Mouse (Mus musculus): ENCODE measurements at regions not wholly inside any gene's neighbourhood (a gene's known extent, or its start where the extent isn't known, plus 50 kb on each side); places are given as distances from the start of the nearest gene placed in this dataset.

DNA sequence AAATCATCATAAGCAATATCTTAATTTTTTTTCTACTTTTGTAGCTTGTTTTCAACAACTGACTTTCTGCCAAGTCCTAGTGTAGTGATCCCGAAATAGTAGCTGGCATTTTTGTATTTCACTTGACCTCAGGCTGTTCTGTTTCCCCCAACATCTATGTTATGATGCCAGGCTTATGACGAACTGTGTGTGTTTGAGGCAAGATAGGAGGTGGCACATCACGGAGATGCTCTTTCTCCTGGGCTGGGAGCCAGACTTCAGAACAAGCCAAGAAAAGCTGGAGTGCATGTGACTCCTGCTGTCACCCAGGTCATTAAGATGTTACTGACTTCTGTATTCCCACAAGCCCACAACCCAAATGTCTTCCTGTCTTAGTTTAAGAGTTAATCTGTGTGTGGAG is 208.7 kb downstream of the Chrm2 start:
- ATAC-seq (ENCODE audit: insufficient read depth) (peak; percentile 65; the same call in 1 of the 2 replicates), DNase-seq (peak; percentile 71)
- H3K4me2 ChIP-seq, result no peak overlapping the region
- H3K4me1 ChIP-seq (ENCODE audit: insufficient read depth), result no peaks in the 10 kb centered on the region
- no peaks in the 10 kb centered on the region for H3K36me3 ChIP-seq (ENCODE audit: insufficient read depth)
- H3K4me3 ChIP-seq (ENCODE audit: low read depth, low read length), result no peak overlapping the region
- no peak for TF ChIP-seq CTCF (IDR thresholded peaks at IDR 0.05; ENCODE audit: low read depth)
- whole genome bisulfite sequencing, result 39% methylated on average over 3 of the region's 3 CpGs
- no peaks in the 10 kb centered on the region for H3K27me3 ChIP-seq (ENCODE audit: insufficient read depth, low read length)
- no peak overlapping the region for H3K9ac ChIP-seq
- no peak overlapping the region for H3K27ac ChIP-seq (ENCODE audit: low read depth)
- H3K9me3 ChIP-seq (ENCODE audit: low read depth, low read length), result no peaks in the 10 kb centered on the region

DNA sequence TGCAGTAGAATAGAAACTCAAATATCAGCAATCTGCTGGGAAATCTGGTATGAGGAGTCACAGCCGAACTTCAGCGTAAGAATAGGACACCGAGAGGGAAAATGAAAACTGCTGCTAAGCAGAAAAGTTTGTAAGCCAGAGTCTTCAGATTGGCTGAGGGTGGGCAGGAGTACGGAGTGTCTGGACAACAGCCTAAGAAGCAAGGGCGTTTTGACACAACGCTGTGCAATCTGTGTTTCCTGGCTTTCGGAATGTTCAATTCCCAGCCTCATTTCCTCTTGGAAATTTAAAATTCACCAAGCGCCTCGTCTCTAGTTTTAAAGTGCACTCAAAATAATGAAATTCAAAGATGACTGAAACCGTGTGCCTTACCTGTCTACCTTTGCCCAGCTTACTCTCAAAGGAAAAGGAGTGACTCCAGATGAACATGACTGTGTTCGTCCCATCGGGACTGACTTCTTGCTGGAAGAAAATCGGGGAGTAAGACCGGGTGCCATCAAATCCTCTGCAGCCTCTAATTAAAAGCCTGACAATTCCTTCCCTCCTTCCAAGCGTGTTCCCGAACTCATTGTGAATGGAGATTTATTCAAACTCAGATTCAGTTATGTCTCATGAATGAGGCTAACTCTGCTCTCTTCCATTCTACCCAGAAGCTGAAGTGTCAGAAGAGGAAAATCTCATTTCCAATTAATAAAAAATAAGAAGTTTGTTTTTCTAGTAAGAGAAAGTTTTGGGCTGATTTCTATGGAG is 203.2 kb downstream of the Chrm2 start:
- Histone ChIP-seq H3K4me1 (ENCODE audit: insufficient read depth) (no peaks in the 10 kb centered on the region), H3K4me2 (no peak overlapping the region), H3K27me3 (ENCODE audit: insufficient read depth, low read length) (no peaks in the 10 kb centered on the region), H3K9me3 (ENCODE audit: low read depth, low read length) (no peaks in the 10 kb centered on the region), H3K9ac (no peak overlapping the region), H3K36me3 (ENCODE audit: insufficient read depth) (no peaks in the 10 kb centered on the region), H3K27ac (ENCODE audit: low read depth) (no peak overlapping the region), H3K4me3 (ENCODE audit: low read depth, low read length) (no peak overlapping the region)
- ATAC-seq (ENCODE audit: insufficient read depth), result no peak
- no peak for TF ChIP-seq CTCF (IDR thresholded peaks at IDR 0.05; ENCODE audit: low read depth)
- no peak for DNase-seq
- 88% methylated on average over 16 of the region's 16 CpGs for WGBS

GRCm38 (mm10) chr6:36581043-36581442 is 193.2 kb downstream of the Chrm2 start:
- H3K4me1 ChIP-seq (ENCODE audit: insufficient read depth), result no peaks in the 10 kb centered on the region
- H3K36me3 ChIP-seq (ENCODE audit: insufficient read depth), result no peaks in the 10 kb centered on the region
- H3K9me3 ChIP-seq (ENCODE audit: low read depth, low read length), result no peaks in the 10 kb centered on the region
- no peak for ATAC-seq (ENCODE audit: insufficient read depth)
- no peak overlapping the region for H3K9ac ChIP-seq
- H3K4me2 ChIP-seq, result no peak overlapping the region
- 90% methylated on average over 3 of the region's 3 CpGs for WGBS
- H3K4me3 ChIP-seq (ENCODE audit: low read depth, low read length), result no peak overlapping the region
- no peaks in the 10 kb centered on the region for H3K27me3 ChIP-seq (ENCODE audit: insufficient read depth, low read length)
- H3K27ac ChIP-seq (ENCODE audit: low read depth), result no peak overlapping the region
- no peak for DNase-seq
- no peak for TF ChIP-seq CTCF (IDR thresholded peaks at IDR 0.05; ENCODE audit: low read depth)
